Mouse (Mus musculus) cerebellum, adult 8-10 months (tissue): ENCODE data around the gene Bcl10.
"Not testable (repeated sequence)": the region's sequence is repeated elsewhere in the genome, so short reads cannot be mapped to it uniquely, and the experiment has no call there.

Experiments used
- DNase-seq: peaks from one replicate; pipeline ENCODE4 v3.0.0; 2022

The Bcl10 gene

DNA sequence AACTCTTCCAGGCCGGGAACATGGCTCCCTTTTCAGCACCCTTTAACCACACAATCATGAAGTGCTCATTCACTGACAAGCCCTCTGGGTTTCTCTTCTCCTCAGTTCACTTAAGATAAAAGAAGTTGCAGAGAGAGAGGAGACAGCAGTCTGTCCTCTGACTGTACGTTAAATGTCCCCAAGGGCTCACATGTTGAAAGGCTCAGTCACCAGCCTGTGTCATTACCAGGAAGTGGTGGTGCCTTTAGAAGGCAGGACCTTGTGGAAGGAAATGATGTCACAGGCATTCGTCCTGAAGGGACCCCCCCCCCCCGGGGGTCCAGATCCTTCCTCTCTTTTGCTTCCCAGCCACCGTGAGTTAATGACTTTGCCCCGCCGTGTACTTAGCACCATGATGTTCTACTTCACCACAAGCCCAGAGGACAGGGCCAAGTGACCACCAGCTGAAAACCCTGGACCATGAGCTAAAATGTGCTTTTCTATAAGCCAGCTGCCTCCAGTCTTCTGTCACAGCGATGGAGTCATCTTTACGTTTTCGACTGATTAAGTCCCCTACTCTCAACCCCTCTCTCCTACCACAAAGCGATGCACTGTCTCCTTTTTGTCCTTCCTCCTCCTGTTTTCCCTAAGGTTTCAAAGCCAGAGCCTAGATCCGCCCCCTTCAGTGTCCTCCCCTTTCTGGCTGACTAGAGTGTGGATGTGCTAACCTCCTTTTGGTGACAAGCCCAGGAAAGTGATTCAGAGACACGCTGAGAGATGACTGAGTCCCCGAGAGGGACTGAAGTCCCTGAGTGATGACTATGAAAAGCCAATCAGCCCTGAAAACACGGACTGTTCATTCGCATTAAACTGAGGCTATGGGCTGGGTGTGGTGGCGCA lies 28.9 kb downstream of the Bcl10 start:
- DNase-seq = no peak

- DNase-seq = no peak
Observed at GRCm38 (mm10) chr3:145952945-145953344, 30.3 kb downstream of the Bcl10 start.

DNA sequence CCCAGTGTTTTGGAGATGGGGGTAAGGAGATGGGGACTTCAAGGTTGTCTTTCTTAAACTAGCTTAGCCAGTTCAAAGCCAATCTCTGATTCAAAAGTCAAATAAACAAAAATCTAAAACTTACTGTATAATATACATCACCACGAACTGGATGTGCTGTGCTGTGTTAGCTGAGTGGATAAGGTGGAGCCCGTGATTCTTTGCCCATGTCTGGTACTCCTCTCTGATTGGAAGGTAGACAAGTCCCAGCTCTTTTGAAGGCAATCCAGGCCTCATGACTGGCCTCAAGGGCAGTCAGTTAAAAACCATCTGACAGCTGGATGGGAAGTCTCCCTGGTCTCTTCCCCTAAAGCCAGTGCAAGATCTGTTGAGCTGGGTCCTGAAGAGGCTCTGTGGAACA lies 30.8 kb downstream of the Bcl10 start:
- no peak for DNase-seq

DNA sequence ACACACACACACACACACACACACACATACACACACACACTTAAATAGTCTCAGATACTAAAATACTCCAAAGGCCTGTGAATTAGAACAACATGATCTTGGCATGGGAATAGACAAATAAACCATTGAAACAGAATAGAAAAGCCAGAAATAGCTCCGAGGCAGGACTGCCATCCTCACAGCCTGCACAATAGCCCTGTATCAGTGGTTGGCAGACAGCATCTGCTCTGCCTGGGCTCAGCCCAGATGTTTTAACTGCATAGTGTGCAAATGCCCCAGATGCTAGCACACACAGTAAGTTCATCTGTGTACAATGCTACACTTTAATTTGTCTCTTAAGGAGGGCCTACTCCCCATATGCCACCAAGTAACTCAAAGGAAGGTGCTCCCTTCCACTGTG lies 37.2 kb downstream of the Bcl10 start:
- DNase-seq = no peak

DNA sequence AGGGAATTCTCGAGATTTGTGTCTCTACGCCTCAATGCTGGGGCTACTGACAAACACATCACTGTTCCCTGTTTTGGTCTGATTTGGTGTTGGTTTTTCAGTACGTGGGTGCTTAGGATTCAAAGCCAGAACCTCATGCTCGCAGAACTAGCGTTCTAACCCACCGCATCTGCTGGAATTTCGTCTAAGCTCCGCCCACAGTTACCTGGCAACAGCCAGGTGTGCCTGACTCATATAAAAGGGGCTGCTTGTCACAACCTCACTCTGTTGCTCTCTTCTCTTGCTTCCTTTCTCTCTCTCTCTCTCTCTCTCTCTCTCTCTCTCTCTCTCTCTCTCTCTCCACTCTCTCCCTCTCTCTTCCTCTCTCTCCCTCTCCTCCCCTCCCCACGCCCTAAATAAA lies 39.8 kb downstream of the Bcl10 start:
- DNase-seq = no peak

DNA sequence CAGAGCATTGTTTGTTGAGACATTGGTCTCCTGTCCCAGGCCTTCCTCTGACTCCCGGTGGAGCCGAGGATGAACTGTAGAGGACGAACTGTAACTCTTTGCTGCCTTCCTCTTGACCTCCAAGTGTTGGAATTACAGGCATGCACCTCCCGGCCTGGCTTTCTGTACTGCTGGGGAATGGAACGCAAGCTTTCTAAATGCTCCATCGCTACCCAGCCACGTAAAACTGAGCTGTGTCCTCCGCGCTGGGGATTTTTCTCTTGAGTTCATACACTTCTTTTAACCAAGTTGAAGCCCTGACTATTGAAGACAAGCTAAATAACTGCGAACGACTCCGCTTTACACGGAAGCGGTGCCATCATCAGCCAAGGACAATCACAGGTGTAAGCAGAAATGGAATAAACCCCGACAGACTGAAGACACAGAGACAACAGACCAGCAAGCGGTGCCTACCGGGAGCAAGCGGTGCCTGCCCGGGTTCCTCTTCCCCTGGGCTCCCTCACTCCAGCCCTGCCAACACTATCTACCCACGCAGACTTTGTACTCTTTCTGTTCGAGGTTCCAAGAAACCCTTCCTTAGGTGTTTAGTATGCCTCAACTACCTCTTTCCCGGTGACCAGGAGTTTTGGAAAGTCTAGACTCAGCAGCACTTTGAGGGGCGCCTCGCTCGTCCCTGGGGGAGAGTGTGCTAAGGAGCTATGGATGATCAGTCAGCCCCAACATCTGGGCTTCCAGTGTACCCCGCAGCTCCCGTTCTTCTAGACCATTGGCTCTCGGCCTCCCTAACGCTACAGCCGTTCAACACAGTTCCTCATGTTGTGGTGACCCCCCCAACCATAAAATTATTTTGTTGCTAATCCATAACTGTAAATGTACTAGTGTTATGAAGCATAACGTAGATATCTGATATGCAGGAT lies 40.8 kb downstream of the Bcl10 start:
- no peak for DNase-seq

DNA sequence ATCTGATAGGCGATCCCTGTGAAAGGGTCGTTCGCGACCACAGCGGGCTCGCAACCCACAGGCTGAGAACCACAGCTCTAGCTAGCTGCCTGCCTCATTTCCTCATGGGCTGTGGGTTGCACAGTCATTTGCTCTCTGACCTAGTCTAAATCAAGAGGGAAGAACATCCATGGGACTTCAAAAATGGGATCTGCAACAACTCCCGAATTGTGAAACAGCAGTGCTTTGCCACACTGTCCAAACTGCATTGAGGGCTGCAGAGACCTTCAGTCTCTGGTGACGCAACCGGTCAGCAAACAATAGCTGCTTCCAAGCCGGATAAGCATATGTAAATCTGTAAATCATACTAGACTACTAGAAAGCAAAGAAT lies 41.4 kb downstream of the Bcl10 start:
- DNase-seq = no peak

DNA sequence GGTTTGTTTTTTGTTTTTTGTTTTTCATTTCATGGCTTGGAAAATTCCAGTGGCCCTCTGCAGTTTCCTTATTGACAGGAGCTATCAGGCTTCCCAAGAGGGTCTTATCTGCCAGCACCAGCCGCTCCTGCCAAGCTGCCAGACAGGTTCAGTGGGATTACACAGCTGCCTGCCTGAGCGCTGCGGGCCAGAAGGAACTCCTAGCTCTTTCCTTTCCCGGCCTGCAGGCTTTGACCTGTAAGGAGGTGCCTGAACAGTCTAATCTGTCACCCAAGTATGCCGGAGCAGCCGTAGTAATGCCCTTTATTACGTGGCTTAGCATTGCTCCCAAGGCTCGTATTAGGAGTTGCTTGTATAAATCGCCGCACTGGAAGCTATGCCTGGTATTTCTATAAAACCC lies 41.9 kb downstream of the Bcl10 start:
- DNase-seq = no peak

DNA sequence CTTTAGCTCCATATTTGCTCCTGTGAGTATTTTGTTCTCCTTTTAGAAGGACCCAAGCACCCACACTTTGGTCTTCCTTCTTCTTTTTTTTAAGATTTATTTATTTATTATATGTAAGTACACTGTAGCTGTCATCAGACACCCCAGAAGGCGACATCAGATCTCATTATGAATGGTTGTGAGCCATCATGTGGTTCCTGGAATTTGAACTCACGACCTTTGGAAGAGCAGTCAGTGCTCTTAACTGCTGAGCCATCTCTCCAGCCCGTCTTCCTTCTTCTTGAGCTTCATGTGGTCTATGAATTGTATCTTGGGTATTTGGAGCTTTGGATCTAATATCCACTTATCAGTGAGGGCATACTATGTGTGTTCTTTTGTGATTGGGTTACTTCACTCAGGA lies 43.0 kb downstream of the Bcl10 start:
- DNase-seq = not testable (repeated sequence)

- DNase-seq = no peak
Observed at GRCm38 (mm10) chr3:145966806-145967205, 44.2 kb downstream of the Bcl10 start.

DNA sequence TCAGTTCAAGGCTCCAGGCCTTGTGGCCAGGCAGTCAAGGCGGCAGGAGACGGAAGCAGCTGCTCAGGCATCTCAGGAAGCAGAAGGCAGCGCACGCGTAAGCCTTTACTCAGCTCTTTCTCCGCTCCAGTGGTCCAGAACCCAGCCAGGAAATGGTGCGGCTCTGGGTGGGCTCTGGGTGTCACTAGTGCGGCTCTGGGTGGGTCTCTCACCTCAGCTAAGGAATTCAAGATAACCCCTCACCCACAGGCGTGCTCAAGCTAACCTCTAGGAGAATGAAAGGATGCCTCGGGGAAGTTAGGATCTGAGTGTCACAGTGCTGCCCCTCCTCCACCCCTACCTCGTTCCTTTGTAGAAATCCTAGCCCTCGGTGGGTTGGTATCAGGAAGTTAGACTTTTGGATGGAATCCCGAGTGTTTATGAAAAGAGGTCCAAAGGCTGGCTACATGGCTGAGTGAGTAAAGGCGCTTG lies 46.5 kb downstream of the Bcl10 start:
- no peak for DNase-seq

DNA sequence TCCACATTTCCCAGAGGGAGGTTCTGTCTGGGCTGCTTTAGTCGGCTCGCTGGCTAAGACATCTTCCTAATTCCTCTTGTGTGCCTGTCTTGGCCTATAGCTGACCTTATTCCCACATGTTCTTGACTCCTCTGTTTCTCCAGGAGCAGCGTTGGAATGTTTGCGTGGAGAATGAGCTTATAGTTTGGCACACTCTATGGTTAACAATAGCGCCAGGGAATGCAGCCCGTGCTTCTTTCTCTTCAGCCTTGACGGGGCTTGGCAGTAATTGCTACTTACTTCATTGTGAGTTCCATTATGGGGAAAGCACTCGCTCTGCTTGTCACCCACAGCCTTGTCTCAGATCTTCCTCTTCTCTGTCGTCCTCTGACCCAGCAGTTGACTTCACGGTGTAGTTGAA lies 48.9 kb downstream of the Bcl10 start:
- no peak for DNase-seq

- no peak for DNase-seq
Observed at GRCm38 (mm10) chr3:145974986-145975385, 52.4 kb downstream of the Bcl10 start.
